Mouse (Mus musculus) liver (tissue): ENCODE data around the gene Cacna1a.

Source experiments
- DNase-seq: peaks from one replicate; pipeline ENCODE4 v3.0.0-alpha.2; 2020; ENCODE audit warnings: mixed read lengths

Cacna1a gene

DNA sequence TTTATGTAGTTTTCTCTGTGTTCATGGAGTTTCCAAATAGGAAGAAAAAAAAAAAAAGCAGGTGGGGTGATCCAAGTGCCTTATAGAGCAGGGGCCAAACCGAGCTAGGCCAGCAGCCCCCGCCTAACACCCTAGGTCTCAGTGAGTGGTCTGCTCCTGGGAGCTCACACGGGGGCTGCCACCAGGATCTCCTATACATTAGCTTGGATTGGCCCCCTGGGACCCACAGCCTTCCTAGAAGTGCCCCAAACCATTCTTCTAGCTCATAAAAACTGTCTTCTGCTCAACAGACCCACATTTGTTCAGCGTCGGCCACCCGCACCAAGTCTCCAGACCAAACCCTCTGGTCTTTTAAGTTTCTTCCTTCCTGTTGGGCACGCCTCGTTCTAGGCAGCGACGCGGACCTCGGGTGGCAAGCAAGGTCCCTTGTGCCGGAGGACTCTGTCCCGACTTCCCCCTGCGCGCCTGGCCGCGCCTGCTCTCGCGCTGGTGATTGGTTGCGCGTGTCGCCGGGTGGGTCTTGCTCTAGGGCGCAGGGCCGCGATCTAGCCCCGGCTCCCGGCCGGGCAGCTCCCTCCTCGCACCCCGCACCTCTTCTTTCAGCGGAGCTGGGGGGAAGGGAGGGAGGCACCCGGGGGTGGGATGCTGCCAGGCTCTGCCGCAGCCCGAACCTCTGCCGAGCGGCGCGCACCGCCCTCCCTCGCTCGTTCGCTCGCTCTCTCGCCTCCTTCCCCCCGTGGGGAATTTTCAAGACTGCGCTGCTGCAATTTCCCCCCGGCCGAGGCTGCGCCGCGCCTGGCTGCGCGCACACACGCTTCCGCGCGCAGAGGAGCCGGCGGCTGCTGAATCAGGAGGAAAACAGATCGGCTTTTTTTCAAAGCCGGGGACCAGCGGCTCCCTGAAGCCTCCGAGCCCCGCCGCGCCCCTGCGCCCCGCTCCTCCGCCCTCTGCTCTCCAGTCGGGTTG, 25.9 kb downstream of the Cacna1a start:
- peak; percentile 9 for DNase-seq

DNA sequence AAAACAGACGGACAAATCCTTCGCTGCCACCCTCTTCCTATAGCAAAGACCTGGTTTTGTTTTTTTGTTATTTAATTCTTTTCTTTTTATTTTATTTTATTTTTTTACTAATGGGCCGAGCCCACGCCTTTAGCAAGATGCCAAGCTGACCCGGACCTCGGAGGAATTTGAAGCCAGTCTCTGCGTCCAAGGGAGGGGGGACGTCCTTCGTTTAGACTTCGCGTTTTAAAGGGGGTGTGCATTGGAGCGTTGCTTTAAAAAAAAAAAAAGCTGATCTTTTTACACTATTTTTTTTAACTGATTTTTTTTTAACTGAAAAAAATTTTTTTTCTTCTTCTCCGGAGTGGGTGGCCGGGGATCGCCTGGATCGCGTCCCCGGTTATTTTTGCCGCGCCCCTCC, 26.7 kb downstream of the Cacna1a start:
- DNase-seq, result no peak

DNA sequence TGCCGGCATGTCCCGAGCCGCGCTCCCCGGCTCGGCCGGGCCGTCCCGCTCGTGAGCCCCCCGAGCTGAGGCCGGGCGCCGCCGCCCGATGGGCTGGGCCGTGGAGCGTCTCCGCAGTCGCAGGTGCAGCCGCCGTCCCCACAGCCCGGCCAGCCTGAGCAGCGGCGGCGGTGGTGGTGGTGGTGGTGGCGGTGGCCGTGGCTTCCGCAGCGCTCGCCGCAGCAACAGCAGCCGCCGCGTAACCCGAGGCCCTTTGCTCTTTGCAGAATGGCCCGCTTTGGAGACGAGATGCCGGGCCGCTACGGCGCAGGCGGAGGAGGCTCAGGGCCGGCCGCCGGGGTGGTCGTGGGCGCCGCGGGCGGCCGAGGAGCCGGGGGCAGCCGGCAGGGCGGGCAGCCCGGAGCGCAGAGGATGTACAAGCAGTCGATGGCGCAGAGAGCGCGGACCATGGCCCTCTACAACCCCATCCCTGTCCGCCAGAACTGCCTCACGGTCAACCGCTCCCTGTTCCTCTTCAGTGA, 27.2 kb downstream of the Cacna1a start:
- peak; percentile 5 for DNase-seq

DNA sequence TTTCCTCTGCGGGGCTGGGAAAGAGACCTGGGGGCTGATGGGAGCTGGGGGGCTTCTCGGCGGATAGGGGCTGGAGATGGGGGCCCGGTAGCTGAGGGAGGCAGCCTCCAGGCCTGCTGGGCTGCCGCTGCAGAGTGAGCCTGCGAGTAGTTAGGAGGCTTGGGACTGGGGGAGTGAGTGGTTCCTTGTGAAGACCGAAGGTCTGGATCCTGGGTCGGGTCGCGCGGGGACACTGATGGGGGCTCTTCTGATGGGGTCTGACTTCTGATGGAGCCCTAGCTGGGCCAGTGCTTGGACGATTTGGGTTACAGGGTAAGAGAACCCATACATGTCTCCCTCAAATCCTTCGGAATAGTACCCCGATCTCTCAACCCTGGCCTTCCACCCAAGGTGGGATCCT, 27.8 kb downstream of the Cacna1a start:
- DNase-seq, result no peak

DNA sequence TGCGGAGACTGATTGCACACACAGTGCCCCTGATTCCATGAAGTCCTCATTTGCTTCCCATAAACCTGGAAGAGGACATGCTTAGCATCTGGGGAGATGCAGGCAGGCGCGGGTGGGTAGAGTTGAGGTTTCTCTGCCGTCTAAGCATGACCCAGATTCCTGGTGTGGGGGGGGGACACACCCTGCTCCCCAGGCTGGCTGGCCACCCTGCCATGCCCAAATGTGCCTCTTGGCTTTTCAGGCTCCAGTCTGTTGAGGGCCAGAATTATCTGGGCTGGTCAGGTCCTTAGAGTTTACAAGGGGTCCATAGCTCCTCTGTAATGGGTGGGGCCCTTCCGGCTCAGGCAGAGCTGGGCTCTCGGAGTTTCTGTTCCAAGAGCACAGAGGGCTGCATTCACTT, 28.7 kb downstream of the Cacna1a start:
- no peak for DNase-seq

DNA sequence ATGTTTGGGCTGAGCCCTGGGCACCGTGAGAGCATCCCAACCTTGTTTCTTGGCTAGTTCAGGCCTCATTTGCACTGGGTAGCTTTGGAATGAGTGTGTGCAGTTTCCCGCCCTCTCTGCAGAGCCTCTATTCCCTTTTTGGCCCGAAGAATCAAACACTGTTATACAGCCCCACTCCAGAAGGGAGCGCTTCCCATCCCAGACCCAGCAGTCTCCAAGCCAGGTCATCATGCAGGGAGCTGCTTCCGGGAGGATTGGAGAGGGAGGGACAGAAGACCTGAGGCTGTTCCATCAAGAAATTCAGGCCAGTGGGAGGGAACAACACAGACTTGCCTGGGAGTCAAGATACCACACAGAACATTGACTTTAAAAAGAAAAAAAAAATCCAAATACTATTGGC, 29.6 kb downstream of the Cacna1a start:
- no peak for DNase-seq

DNA sequence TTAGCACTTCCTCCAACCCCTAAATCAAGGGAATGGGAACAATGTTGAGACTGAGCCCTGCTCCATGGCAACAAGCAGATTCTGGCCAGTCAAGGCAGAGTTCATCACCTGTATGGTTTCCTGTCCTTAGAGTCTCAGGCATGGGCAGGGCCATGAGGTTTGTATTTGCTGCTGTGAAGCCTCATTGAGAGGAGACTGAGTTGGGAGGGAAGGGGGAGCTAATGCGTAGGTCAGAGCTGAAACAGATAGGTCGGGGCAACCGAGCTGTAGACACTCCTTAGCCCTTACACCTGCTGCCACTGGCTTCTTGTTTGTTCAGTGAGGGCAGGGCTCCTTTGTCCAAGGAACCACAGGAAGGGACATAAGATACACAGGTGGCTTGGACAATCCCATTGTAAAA, 36.2 kb downstream of the Cacna1a start:
- DNase-seq, result no peak

DNA sequence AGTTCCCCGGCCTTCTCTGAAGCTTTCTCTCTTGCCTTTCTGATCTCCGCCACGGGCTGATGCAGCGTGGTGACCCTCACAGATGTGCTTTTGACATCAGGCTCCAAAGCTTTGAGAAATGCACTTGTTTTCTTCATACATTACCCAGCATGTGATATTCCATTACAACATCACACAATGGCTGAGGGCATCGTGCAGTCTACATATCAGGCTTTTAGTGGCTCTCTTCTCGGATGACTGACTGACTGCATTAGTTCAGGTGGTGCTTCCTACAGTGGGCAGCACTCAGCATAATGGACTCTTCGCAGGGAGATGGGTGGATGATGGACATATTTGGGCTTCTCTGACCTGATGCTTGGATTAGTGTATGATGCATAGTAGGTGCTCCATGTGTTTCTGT, 37.8 kb downstream of the Cacna1a start:
- DNase-seq, result no peak

DNA sequence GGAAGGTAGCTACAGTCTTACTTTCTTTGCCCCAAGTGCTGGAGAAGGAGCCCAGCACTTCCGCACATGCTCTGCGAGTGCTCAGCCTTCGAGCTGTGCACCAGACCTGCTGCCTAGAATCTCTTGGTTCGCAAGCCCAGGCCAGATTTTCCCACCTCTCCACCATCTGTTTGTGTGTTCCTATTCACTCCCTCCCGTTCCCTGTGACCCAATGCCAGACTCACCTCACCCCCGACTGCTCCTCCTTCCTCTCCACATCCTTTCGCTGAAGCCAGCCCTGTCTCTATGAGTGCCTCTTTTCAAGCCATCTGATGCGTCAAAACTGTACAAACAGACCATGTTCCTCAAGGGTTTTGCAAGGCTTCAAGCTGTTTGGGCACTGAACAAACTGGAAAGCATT, 38.3 kb downstream of the Cacna1a start:
- no peak for DNase-seq

DNA sequence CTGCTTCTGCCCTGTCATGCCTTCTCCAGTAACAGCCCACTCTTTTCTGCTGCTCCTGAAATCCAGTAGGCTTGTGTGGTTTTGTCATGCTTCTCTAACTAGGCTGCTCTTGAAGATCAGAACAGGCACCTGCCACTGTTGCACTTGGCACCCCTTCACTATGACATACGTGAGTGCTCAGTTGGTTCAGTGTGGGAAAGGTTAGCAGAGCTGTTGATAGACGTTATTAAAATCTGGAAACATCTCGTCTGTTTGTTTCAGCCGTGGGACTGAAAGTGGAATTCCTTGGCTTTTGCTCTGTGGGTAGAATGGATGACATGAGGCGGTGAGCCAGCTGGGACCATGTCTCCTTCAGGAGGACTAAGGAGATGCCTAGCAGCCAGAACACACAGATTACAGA, 39.8 kb downstream of the Cacna1a start:
- DNase-seq, result no peak

DNA sequence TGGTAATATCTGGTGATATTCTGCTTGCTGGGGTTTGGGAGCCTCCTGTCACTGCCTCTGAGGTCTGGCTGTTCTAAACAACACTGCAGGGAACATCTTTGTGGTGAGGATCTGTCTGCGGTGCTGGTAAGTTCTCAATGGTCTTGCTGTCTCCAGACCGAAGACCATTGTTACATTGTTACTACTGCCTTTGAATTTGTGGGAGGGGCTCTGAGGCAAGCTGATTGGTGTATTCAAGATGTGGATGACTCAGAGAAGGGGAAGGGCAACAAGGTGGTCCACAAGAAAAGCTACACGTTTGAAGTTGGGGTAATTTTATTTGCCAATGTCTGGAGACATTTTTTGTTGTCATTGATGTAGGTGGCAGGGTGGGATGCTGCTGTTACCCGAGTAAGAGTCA, 40.8 kb downstream of the Cacna1a start:
- no peak for DNase-seq

DNA sequence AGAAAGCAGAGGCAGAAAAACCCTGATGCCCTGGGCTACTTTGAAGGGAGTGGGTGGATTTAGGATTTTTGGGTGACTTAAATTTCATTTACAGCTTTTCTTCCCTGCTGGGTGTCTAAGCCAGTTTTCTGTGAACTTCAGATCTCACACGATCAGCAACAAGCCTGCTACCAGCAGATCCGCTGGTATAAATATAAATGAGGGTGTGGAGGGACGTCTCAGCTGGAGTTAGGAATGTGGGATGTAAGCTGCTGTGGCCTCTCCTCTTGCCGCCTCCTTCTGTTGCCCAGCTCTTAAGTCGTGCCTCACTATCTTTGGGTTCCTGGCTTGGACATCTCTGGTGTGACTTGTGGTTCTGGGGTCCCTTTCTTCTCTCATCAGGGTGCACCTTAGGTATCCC, 41.3 kb downstream of the Cacna1a start:
- no peak for DNase-seq

DNA sequence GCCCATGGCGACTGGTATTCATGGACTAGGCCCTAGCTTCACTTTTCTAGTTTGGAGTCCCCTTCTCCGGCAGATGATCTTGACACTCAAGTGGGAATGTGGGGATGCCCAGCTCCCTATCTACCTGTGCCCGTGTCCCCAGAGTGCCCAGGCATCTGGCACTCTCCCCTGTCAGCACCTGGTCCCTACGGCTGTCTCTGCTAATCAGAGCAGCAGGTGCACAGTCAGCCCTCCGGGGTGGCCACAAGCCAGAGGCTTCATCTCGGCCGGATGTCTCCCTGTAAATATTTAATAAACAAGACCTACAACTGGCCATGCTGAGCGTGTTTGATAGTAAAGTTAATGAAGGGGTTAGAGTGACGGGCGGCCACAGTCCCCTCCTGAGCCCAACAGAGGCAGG, 47.1 kb downstream of the Cacna1a start:
- DNase-seq, result no peak

DNA sequence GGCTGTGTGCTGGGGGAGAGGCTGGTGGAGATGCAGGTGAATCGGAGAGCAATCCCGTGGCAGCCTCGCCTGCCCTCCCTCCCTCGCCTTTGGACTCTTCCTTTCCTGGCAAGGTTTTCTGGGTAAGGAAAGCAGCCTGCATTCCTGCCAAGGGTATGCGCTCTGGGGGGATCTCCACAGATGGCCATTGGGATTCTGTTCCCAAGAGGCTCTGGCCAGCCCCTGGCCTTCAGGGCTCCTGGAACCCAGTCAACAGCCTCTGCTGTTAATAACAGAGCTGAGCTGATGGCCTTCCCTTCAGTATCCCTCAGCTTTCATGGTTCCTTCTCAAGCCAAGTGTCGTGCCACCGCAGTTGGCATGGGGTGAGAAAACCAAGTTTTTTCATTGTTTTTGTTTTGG, 51.6 kb downstream of the Cacna1a start:
- no peak for DNase-seq

DNA sequence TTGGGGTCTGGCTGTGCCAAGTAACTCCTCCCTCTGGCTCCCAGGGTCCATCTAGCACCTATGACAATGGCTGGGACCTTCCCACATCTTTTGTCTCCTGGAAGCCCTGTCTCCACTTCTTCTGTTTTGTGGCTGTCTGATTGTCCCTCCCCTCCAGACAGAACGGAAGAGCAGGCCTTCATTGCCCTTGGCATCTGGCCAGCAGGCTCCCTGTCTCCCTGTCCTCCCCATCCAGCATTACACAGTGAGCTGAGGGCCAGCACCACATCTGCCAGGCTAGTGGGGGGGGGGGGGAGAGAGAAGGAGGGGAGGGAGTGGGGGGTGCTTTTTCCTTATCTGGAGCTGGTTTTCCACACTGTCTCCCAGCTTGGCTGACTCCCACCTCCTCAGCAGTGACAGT, 53.8 kb downstream of the Cacna1a start:
- DNase-seq, result no peak

DNA sequence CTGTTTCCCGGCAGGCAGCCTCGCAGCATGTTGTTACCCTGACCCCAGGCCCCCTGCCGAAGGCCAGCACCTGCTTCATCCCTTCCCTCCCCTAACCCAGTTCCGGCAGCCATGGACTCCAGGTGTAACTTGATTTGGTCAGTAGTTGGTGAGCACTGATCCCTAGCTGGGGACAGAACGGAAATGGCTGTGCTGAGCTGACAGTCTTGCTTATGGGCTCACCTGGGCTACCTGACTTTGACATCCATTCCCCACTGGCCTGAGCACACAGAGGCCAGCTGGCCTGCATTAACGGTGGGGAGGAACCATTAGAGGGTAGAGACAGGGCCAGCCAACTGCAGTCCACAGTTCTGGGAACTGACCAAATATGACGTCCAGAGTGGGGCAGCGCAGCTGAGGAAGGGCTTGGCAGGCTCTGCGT, 58.3 kb downstream of the Cacna1a start:
- no peak for DNase-seq

DNA sequence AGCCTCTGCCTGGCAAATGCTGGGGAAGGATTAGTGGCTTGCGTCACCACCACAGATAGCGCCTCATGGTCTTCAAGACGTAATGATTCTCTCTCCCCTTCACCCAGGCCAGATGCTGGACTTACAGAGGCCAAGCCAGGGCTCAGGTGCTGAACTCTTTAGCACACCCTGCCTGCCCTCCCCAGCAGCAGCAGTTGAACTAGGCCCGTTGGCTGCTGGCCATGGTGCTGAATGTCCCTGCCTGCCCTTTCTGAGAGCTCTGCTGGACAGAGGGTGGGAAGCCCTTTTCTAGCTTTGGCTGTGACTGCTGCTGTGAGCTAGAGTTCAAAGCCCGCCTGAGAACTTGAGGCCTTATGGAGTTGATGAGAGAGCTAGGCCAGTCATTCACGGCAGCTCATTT, 66.3 kb downstream of the Cacna1a start:
- peak; percentile 69 for DNase-seq

DNA sequence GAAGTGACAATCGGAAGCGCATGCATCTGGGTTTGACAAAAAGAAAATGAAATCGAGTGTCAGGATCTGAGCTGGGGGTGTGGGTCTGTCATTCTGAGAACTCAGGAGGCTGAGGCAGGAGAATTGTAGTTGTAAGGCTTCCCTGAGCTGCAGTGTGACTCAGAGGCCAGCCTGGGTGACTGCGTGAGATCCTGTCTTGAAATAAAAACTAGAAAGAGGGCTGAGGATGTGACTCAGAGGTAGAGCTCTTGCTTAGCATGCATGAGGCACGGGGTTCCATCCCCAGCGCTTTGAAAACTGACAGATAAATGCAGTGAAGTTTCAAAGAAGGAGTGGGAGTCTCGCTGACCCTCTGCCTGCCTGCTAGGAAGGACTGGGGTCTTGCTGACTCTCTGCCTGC, 70.6 kb downstream of the Cacna1a start:
- no peak for DNase-seq

DNA sequence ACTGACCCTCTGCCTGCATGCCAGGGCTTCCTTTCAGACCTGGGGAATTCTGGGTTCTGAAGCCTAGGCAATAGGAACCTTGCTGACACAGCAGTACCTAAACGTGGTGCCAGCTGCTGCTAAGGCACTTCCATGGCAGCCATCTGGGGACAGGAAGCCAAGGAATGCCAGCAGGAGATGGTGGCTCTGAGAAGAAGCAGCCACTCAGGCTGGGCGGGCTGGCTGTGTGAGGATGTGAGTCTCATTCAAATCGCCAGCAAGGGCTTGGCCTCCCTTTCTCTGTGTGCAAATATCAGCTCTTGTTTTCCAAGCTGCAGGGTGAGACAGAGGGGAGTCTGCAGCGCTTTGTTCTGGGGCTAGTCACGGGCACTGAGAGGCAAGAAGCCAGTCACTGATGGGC, 71.0 kb downstream of the Cacna1a start:
- DNase-seq, result no peak

DNA sequence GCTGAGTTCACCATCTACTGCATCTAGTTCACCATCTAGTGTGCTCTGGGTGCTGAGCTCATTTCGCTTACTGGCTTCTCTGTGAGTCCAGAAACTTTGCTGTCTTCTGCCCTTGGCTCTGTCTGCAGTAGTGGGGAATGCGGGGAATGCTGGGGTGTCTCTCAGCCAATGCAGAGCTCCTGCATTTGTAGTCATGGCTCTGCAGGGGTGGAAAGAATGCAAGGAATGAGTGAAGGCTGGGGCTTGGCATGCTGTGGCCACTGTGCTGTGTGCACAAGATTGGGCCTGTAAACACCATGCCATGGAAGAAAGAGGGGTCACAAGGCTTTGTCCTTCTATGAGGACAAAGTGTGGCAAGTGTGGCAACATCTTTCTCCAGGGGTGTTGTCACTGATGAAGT, 72.5 kb downstream of the Cacna1a start:
- no peak for DNase-seq

DNA sequence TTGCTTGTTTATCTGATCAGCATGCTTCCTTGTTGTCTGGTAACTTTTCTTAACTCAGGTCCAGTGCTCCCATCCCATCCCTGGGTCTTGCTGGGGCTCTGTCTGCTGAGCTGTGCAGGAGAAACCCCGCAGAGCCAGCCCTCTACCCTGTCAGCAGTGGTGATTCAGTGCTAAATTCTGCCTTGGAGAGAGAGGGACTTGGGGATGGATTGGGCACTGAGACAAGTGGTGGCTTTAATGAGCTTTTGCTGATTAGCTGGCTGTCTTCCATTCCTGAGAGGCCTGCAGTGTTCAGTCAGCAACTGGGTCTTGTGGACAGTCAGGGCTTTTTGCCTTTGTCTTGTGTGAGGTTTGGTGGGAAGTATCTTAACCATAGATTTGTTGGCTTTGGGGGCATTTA, 78.7 kb downstream of the Cacna1a start:
- no peak for DNase-seq

DNA sequence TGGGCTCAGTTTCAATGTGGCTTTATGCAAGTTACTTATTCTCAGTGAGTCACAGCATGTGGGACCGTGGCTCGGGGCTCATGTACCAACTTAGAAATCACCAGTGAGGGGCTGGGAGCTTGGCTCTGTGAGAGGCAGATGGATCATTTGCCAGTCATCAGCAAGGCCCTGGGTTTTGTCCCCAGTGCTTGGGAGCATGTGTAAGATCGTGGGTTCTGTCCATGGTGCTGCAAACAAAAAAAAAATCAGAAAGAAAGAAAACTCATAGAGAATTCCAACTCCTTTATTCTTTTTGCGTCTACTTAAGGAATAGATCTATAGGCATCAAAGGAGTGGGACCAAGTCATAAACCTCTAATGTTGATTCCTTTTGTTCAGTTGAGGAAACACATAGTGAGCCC, 80.8 kb downstream of the Cacna1a start:
- no peak for DNase-seq

DNA sequence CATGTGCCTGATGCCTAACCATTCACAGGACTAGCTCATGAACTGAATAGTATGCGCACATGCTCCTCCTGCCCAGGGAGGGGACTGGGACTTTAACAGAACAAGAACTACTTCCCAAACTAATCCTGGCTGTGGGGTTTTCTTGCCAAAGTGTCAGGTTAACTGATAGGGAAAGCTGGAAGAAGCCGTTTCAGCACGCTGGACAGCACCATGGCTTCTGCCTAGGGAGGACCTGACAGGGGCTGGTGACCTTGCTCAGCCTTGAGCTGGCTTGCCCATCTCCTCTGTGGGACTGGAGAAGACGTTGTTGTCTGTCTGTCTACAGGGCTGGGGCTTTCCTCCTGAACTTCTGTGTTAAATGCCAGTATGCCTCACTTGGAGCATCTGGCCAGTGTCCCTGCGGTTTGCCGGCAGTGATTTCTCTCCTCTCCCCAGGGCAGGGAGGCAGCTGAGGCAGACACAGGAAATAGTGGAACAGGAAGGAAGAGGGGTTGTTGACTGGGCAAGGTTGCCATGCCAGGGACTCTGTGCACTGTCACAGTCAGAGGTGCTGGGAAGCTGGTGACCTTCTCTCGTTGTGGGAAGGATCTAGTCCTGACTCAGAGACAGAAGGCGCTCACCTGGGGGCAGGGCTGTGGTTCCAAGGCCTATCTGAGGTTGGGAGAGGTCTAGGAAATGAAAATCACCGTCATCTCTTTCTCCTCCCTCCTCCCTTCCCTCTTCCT, 83.2 kb downstream of the Cacna1a start:
- peak; percentile 63 for DNase-seq

DNA sequence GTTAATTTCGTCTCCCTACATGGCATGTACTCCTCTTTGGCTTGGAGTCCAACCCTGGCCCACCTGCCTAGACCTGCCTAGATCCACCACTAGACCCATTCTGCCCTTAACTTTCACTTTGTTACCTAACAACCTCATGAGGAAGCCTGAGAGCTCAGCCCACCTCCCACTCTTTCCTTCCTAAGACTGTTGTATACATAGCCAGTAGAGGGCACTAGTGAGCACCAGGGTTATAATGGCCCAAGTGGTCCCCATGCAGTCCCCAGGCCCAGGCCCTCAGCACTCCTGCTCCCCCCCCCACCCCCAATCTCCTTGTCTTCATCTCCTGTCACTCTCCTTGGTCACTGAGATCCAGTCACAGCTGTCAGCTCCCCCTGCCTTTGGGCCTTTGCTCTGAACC, 86.2 kb downstream of the Cacna1a start:
- no peak for DNase-seq
